Mouse (Mus musculus): ENCODE results near the gene Tiparp. TPM values are rescaled to one million over a fixed set of nuclear protein-coding genes. Genes with fewer than 3 reads are reported as not detected.

Gene Tiparp
- polyA plus RNA-seq, 1 experiment: 9.1 TPM

DNA sequence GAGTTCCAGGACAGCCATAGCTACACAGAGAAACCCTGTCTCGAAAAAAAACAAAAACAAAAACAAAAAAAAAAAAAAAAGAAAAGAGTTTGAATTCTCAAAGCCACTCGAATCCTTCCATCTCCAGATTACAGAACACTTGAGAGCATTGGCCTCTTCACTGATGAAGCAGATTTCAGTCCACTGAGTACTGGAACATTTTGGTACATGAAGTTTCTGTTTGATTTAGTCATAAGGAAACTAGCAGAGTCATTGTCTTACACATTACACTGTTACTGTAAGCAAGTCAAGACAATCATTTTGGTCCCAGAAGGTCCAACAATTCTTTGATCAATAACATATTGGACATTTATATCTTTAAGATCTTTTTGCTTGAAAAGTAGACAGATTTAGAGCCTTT, 4.8 kb downstream of the Tiparp start:
- no peak for TF ChIP-seq CTCF (IDR thresholded peaks at IDR 0.05; ENCODE audit: borderline replicate concordance, extremely low read depth, insufficient read depth, insufficient read length)
- TF ChIP-seq POLR2A (IDR thresholded peaks at IDR 0.05; ENCODE audit: borderline replicate concordance, extremely low read depth, insufficient read depth, insufficient read length, poor library complexity, severe bottlenecking): no peak
- no peak for DNase-seq (ENCODE audit: low read depth)

DNA sequence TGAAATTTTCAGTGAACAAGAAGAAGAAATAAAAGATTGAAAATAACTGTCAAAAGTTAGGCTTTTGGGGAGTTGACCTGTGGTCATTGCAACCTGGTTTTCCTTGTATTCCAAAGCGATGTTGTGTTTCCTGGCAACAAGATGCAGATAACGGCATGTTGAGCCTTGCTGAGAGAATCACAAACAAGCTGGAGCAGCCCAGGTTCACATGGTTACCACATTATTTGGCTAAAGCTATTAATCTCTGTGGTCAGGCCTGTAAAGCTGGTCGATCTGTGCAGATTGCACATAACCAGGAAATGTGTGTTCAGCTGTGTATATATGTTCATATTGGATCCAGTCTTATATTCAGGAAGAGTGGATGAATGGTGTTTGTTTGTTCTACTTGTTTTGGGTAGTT, 5.4 kb downstream of the Tiparp start:
- peak; percentile 41 for DNase-seq (ENCODE audit: low read depth)
- TF ChIP-seq POLR2A (IDR thresholded peaks at IDR 0.05; ENCODE audit: borderline replicate concordance, extremely low read depth, insufficient read depth, insufficient read length, poor library complexity, severe bottlenecking) (no peak), CTCF (IDR thresholded peaks at IDR 0.05; ENCODE audit: borderline replicate concordance, extremely low read depth, insufficient read depth, insufficient read length) (no peak)

DNA sequence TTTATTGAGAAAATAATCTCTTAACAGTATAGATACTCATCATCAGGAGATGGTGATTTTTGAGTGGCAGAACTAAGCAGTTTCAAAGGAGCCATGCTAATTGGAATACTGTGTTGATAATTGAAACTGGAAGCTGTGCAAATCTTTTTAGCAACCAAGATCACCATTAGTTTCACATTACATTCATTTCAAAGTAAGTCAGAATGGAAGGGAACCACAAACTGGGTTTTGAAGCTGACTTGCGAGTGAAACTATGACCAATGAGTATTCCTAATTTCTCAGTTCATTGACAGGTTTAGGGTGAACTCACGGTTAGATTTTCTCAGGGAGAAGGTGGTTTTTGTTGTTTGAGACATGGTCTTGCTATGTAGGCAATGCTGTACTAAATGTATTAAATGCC, 6.3 kb downstream of the Tiparp start:
- TF ChIP-seq CTCF (IDR thresholded peaks at IDR 0.05; ENCODE audit: borderline replicate concordance, extremely low read depth, insufficient read depth, insufficient read length) (no peak), POLR2A (IDR thresholded peaks at IDR 0.05; ENCODE audit: borderline replicate concordance, extremely low read depth, insufficient read depth, insufficient read length, poor library complexity, severe bottlenecking) (no peak)
- DNase-seq (ENCODE audit: low read depth): no peak

DNA sequence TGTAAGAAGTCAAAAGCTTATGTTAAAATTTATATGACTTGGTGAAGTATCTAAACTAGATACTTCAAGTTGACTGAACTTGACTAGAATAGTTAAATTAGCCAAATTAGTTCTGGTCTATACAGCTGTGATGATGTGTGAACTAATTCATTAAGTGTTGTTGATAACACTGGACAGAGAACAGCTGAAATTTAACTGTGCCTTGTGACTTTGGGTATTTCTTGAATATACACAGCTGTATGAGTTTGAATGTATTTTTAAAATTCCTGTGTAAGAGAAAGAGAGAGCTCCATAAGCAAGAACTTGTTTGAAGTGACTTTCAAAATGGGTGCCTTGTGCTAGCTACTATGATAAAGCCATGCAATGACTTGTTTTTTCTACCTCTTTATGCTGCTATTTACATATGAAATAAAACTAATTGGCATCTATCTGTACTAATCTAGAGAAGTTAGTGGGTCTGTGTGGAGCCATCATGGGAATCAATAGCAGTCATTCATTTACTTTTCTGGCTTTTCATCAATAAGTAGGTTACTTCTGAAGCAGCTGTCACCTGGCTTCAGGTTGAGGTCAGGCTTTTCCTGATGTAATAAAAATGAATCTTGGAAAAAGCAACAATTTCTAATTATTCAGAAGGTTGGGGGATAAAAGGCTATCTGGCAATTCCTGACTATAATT, 7.0 kb downstream of the Tiparp start:
- no peak for DNase-seq (ENCODE audit: low read depth)

DNA sequence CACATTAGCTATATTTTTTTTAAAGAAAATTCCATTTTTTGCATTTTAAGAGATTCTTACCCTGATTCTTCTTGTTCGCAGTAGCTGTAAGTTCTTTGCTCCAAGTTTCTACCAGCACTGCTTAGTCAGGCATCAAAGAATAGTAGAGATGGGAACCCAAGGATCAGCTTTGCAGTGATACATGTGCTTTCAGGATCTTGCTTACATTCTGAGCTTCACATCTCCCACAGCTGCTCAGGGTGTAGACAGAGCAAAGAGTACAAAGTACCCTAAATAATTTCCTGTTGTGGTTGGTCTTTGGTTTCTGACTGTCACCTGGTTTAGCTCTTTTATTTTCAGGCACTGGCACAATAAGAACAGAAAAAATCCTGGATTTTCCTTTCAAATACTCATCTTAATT, 9.1 kb downstream of the Tiparp start:
- no peak for TF ChIP-seq POLR2A (IDR thresholded peaks at IDR 0.05; ENCODE audit: borderline replicate concordance, extremely low read depth, insufficient read depth, insufficient read length, poor library complexity, severe bottlenecking)
- no peak for TF ChIP-seq CTCF (IDR thresholded peaks at IDR 0.05; ENCODE audit: borderline replicate concordance, extremely low read depth, insufficient read depth, insufficient read length)
- no peak for DNase-seq (ENCODE audit: low read depth)

More for the DNA sequence above, 7.0 kb downstream of the Tiparp start:
- TF ChIP-seq CTCF (IDR thresholded peaks at IDR 0.05; ENCODE audit: borderline replicate concordance, extremely low read depth, insufficient read depth, insufficient read length): no peak
- TF ChIP-seq POLR2A (IDR thresholded peaks at IDR 0.05; ENCODE audit: borderline replicate concordance, extremely low read depth, insufficient read depth, insufficient read length, poor library complexity, severe bottlenecking): no peak

DNA sequence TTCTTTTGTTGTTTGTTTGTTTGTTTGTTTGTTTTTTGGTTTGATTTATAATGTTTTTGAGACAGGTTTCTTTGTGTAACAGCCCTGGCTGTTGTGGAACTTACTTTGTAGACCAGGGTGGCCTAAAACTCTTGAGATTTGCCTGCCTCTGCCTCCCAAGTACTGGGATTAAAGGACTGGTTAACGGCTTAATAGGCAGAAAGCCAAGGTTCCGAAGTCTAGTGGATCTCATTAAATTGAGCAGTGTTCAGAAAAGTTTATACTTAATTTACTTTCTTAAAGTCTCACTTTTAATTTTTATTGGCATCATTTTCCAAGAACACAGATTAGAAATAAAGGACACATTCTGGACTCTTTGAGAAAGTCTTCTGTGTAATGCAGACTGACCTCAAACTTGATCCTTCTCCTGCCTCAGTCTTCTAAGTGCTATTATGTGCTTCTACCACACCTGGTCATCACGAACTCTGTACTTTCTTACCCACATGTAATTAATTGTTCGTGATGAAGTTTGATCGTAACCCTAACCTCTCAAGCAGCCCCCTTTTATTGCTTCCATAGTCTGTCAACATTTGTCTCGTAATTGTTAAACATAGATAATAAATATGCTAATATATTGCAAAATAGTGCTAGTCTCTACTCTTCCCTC, 12.8 kb downstream of the Tiparp start:
- TF ChIP-seq CTCF (IDR thresholded peaks at IDR 0.05; ENCODE audit: borderline replicate concordance, extremely low read depth, insufficient read depth, insufficient read length) (no peak), POLR2A (IDR thresholded peaks at IDR 0.05; ENCODE audit: borderline replicate concordance, extremely low read depth, insufficient read depth, insufficient read length, poor library complexity, severe bottlenecking) (no peak)
- no peak for DNase-seq (ENCODE audit: low read depth)

DNA sequence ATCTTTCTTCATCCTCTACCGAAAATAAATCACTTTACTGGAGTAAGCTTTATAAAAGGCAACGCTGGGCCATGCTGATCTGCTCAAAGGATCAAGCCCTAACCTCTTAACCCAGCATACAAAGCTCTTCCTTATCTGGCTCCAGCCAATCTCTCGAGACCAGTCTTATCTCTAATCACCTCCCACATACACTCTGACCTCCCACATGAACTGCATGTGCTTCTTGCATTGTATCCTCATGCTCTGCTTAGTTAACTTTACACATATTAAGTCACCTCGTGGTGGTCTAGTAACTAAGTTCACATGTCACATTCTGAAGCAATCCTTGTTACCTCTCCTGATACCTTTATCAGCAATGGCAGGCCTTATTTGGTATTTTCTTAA, 13.3 kb downstream of the Tiparp start:
- DNase-seq (ENCODE audit: low read depth): no peak
- TF ChIP-seq POLR2A (IDR thresholded peaks at IDR 0.05; ENCODE audit: borderline replicate concordance, extremely low read depth, insufficient read depth, insufficient read length, poor library complexity, severe bottlenecking) (no peak), CTCF (IDR thresholded peaks at IDR 0.05; ENCODE audit: borderline replicate concordance, extremely low read depth, insufficient read depth, insufficient read length) (no peak)

DNA sequence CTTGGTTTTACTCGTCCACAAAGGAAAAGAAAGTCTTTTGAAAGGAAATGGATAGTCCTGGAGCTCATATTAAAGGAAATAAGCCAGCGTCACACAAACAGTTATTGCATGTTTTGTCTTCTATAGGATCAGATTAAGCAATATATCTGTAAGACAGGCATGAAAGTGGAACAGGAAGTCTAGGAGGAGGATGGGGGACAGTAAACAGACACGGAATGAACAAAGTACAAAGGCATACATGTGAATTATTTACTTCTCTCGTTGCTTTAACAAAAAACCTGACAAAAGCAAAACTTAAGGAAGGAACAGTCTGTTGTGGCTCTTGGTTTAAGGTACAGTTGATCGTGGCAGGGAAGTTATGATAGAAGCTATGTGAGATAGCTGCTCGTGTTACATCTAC, 21.6 kb downstream of the Tiparp start:
- DNase-seq (ENCODE audit: low read depth): no peak
- TF ChIP-seq CTCF (IDR thresholded peaks at IDR 0.05; ENCODE audit: borderline replicate concordance, extremely low read depth, insufficient read depth, insufficient read length) (no peak), POLR2A (IDR thresholded peaks at IDR 0.05; ENCODE audit: borderline replicate concordance, extremely low read depth, insufficient read depth, insufficient read length, poor library complexity, severe bottlenecking) (no peak)

DNA sequence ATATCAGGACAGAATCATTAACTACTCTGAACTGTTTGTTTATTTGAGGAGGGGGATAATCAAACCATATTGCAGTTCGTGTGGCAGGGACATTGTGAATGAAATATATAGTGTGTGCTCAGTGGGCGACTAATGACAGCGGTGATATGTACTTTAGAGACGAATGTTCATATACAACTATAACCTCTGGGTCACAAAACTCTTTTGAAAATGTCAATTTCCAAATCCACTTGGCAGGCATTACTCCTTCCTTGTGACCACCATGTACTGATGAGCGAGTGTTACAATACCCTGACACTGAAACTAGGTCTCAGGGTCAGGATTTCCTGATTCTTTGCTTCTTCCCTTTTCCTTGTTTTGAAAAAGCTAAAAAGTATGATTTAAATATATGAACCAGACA, 22.9 kb downstream of the Tiparp start:
- TF ChIP-seq POLR2A (IDR thresholded peaks at IDR 0.05; ENCODE audit: borderline replicate concordance, extremely low read depth, insufficient read depth, insufficient read length, poor library complexity, severe bottlenecking) (no peak), CTCF (IDR thresholded peaks at IDR 0.05; ENCODE audit: borderline replicate concordance, extremely low read depth, insufficient read depth, insufficient read length) (no peak)

DNA sequence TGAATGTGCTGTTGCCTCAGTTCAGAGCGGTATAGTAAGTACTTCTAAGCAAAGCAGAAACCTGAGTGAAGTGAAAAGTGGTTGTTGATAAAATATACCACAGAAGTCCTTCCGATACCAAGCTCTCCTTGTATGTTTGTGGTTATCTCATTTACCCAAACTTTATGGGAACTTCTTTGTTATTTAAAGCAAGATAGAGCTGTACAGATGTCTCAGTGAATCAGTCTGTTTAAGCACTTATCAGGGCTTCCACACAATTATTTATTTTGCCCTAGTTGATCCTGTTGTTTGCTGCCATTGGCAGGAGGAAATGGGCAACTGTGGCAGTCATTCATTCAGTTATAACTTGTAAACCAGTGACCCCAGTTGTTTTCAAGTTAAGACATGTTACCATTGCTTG, 26.4 kb downstream of the Tiparp start:
- DNase-seq (ENCODE audit: low read depth): no peak
- TF ChIP-seq CTCF (IDR thresholded peaks at IDR 0.05; ENCODE audit: borderline replicate concordance, extremely low read depth, insufficient read depth, insufficient read length) (no peak), POLR2A (IDR thresholded peaks at IDR 0.05; ENCODE audit: borderline replicate concordance, extremely low read depth, insufficient read depth, insufficient read length, poor library complexity, severe bottlenecking) (no peak)

More for the DNA sequence above, 22.9 kb downstream of the Tiparp start:
- no peak for DNase-seq (ENCODE audit: low read depth)

DNA sequence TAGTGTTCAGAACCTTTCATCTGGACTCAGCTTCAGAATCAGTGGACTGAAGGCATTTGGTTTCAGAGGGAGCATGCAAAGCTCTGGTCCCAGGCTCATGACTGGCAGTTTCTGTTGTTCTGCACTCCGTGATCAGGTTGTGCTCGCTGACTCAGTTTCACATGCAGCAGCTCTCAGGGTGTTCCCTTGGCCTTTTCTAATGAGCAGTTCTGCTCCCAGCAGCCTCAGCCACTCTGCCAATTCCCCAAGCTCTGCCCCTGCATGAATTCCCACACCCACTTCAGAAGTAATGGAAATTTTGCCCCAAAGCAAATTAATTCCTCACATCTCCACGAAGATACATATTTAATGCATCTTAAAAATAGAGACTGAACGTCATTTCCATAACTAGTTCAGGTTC, 30.5 kb downstream of the Tiparp start:
- TF ChIP-seq POLR2A (IDR thresholded peaks at IDR 0.05; ENCODE audit: borderline replicate concordance, extremely low read depth, insufficient read depth, insufficient read length, poor library complexity, severe bottlenecking): no peak
- TF ChIP-seq CTCF (IDR thresholded peaks at IDR 0.05; ENCODE audit: borderline replicate concordance, extremely low read depth, insufficient read depth, insufficient read length): no peak

DNA sequence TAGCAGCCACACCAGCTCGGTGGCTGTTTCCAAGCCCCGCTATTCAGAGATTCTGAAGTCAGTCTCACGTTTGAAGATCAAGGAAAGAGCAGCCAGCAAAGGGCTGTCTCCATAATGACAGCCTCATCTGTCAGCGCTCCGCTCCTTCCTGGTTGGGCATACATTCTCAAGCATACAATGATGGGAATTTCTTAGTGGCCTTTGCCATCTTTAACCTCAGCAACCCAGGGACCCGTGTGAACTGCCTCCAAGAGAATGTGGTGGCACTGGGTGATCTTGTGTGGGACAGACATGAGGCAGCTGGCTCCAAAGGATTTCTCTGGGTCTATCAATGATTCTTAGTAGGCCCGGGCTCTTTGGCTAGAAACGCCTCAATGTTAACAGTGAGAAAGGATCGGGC, 34.0 kb downstream of the Tiparp start:
- no peak for TF ChIP-seq POLR2A (IDR thresholded peaks at IDR 0.05; ENCODE audit: borderline replicate concordance, extremely low read depth, insufficient read depth, insufficient read length, poor library complexity, severe bottlenecking)
- no peak for TF ChIP-seq CTCF (IDR thresholded peaks at IDR 0.05; ENCODE audit: borderline replicate concordance, extremely low read depth, insufficient read depth, insufficient read length)
- peak; percentile 31 for DNase-seq (ENCODE audit: low read depth)

More for the DNA sequence above, 30.5 kb downstream of the Tiparp start:
- DNase-seq (ENCODE audit: low read depth): peak; percentile 55
